Mouse (Mus musculus) gastrocnemius, postnatal 25 days (tissue): ENCODE results near the gene Gss. TPM values are rescaled to one million over a fixed set of nuclear protein-coding genes. Genes with fewer than 3 reads are reported as not detected.
A peak's percentile ranks its signal among the peaks of the same experiment; 100 is the strongest.
"Not testable (repeated sequence)": the region's sequence is repeated elsewhere in the genome, so short reads cannot be mapped to it uniquely, and the experiment has no call there.

ENCODE experiments used
- DNase-seq: peaks from one replicate; pipeline ENCODE4 v3.0.0; 2022
- total RNA-seq, 2 experiments: library from RNA; stranded (reverse); gene quantifications; 1 replicate in 1 of 2; 2 replicates in 1 of 2; pipeline ENCODE4 v1.2.3; 2021

The Gss gene
- total RNA-seq, 2 experiments from 2014 or later, result 5.6 to 5.9 TPM

- peak; percentile 70 for DNase-seq
These were observed 27.2 kb upstream of the Gss start for GRCm38 (mm10) chr2:155619817-155620216.

GRCm38 (mm10) chr2:155616971-155617370 lies 24.4 kb upstream of the Gss start:
- DNase-seq, result no peak

DNA sequence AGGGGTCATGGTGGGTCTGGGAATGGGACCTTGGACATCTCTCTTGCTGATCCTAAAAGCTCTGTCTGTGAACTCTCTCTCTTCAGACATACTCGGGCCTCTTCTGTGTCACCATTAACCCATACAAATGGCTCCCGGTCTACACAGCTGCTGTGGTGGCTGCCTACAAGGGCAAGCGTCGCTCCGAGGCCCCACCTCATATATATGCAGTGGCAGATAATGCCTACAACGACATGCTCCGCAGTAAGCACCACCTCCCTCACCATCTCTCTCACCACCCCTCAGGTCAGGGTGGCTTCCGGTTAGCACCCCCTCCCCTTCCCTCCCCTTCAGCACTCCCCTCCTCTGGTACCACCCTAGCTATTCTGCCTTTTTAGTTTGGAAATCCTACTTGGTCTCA lies 21.3 kb upstream of the Gss start:
- no peak for DNase-seq

DNA sequence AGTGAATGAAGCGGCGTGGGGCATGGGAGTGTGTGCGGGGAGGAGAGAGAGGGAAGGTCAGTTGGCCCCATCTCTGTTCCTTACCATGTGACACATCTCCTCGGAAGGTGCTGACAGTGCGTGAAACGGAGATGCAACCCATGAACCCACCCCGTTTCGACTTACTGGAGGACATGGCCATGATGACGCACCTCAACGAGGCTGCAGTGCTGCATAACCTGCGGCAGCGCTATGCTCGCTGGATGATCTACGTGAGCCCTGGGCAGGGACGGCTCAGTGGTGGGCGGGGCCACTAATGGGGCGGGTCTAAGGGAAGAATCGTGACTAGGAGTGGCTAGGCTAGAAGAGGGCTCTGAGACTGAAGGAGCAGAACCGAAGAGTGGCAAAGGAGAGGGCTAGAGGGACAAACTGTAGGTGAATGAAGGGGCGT lies 20.7 kb upstream of the Gss start:
- DNase-seq, result peak; percentile 40

GRCm38 (mm10) chr2:155611834-155612550 lies 19.4 kb upstream of the Gss start:
- DNase-seq, result no peak

DNA sequence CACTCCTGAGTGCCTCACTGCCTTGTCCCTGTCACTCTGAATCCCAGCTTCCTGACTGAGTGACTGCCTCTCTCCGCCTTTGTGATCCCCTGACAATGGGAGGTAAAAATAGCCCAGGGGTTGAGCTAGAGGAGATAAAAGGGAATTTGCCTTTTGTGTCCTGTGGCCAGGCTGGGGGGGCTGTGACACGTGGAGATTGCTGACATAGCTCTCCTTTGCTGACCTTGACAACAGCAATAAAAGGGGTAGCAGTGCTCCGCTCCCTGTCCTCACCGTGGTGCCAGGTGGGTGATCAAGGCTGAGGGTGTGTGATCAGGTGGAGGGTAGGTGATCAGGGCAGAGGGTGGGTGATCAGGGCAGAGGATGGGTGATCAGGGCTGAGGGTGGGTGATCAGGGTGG lies 18.4 kb upstream of the Gss start, which contains the start of gene Myh7b:
TSS of gene Myh7b (plus strand) at position 235 of the 400 bp plus-strand sequence.
- no peak for DNase-seq

- no peak for DNase-seq
These were observed 13.8 kb upstream of the Gss start for GRCm38 (mm10) chr2:155606360-155606759.

GRCm38 (mm10) chr2:155605236-155605589 lies 12.6 kb upstream of the Gss start:
- not testable (repeated sequence) for DNase-seq

DNA sequence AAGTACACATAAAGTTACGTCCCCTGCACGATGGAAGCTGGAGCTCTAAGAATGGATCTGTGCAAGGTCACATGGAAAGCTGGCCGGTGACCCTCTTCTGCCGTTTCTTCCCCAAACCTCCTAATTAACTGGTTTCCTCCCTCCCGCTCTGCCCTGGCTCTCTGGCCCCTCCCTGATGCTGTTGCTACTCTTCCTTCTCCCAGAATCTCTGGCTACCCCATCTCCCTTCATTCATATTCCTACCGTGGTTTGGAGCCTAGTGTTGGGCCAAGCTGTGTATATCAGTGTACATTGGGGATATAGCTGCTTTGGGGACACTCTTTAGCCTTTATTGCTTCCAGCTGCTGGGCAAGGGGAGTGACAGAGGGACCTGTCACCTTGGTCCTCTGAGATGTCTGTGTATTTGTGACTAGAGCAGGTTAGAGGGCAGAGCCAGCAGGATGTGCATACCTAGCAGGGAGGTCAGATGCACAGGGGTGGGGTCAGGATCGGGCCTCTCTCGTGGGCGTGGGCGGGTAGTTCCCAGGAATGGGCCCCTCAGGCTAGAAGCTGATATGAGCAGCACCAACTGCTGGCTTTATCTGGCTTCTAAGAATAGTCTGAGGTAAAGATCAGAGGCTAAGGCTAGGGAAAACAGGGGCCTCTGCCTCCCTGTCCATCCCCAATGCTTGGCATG lies 12.1 kb upstream of the Gss start:
- DNase-seq, result no peak

GRCm38 (mm10) chr2:155603707-155604106 lies 11.1 kb upstream of the Gss start:
- DNase-seq, result no peak

DNA sequence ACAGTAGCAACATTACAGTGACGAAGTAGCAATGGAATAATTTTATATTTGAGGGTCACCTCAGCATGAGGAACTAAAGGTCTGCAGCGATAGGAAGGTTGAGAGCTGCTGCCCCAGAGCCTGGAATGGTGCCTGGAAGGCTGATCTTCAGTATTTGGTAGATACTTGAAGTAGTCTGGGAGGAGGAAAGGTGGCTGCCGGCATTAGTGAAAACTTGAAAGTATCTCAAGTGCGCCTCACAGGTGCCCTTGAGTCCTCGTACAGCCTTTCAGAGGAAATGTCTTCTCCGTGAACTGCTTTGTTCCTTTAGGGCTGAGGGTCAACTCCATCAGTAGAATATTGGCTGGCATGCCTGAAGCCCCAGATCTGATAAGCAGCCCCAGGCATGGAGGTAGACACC lies 2.9 kb upstream of the Gss start:
- DNase-seq, result no peak

GRCm38 (mm10) chr2:155592854-155593283 lies 259 bp upstream of the Gss start:
- no peak for DNase-seq

- DNase-seq, result no peak
These were observed 934 bp downstream of the Gss start for GRCm38 (mm10) chr2:155591676-155592075.

DNA sequence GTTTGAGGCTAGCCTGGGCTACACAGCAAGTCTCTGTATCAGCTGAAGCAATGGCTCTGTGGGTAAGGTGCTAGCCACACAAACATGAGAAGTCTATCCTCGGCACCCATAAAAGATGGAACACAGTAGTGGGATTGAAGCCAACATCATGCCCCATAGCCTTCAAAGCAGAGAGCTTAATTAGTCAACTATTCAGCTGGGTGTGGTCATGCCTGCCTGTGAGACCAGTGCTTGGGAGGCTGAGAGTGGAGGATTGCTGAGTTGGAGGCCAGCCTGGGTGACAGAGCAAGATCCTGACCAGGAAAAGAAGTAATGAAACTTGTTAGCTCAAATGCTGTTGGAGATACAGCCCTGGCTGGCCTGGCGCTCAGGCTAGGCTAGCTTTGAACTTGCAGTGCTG lies 1.7 kb downstream of the Gss start:
- no peak for DNase-seq

DNA sequence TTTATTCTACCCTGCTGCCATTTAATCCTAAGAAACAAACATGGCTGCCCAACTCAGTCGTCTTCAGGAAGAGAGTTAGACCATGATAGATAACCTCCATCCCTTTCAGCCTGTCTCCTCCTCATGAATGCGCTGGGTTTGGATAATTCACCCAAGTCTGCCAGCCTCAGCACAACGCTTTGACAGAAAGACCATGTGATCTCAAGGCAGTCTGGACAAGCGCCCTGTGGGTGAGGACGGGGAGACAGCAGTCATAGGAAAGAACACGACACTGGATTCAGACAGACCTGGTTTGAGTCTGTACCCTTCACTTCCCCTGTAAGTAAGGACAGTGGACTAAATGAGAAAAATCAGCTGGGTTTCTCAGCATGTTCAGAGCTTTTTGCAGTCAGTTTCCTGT lies 3.1 kb downstream of the Gss start:
- DNase-seq, result no peak

DNA sequence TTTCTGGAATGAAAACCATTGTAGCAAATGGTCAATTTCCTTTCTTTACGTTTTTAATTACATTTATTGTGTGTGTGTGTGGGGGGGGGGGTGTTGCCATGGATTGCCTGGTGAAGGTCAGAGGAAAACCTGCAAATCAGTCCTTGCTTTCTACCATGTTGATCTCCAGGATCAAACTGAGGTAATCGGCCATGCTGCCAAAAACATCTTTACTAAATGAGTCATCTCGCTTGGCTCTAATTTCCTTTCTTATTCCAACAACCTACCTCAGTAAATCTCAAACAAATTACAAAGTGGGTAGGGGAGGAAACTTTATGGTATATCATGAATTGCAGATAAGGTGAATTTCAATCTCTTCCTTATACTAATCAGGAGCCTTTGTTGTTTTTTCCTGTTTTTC lies 4.5 kb downstream of the Gss start:
- DNase-seq, result no peak

DNA sequence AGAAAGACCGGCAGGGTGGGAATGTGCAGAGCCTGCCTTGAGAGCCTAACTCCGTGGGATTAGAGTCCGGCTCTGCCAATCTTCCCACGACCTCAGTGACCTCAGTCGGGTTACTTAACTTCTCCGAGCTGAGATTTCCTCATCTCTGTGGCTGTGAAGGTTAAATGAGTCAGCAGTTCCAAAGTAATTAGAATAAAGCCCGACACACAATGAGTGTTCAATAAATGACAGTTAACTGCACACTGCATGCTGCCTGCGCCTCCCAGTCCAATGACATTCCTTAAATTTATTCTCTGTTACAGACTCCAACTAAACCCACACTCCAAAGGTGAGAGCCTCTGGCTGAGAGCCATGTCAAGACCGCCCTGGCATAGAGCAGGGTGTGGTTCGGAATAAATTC lies 7.1 kb downstream of the Gss start:
- DNase-seq, result no peak

DNA sequence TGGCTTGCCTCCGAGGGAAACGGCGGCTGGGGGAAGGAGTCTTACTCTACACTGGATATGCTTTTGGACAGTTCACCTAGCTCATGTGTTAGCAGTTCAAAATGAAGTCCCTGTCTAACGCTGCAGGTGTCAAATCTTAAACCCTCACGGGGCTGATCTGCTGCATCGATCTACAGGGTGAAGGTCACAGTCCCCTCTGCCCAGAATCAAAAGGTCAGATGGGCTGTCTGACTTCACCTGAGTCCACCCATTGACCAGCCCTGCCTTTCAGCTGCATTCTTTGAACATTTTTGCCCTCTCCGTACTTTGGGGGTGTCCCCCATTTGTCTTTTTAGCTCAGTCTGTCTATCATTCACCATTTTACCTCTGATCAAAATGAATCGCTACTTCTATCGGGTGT lies 7.5 kb downstream of the Gss start:
- DNase-seq, result no peak

- no peak for DNase-seq
These were observed 8.6 kb downstream of the Gss start for GRCm38 (mm10) chr2:155583927-155584530.

DNA sequence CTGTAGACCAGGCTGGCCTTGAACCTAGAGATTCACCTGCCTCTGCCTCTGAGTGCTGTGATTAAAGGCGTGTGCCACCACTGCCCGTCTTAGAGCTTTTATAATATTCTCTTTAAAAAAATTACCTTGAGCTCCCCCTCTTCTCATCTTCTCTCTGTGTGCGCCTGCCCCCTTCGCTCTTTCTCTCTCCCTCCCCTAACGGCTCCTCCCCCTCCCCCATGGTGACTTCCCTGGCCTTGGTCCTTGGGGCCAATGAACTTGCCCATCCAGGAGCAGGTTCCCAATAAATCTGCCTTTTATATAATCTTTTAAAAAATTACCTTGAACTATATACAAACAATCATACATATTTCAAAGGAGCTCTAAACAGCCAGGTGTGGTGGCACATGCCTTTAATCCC lies 9.6 kb downstream of the Gss start:
- no peak for DNase-seq

- no peak for DNase-seq
These were observed 10.1 kb downstream of the Gss start for GRCm38 (mm10) chr2:155582384-155582995.

GRCm38 (mm10) chr2:155580331-155580730 lies 12.3 kb downstream of the Gss start:
- no peak for DNase-seq

GRCm38 (mm10) chr2:155576656-155577055 lies 16.0 kb downstream of the Gss start:
- no peak for DNase-seq
